Mouse (Mus musculus) embryonic facial prominence, embryonic 10.5 days (tissue): Measurements from ENCODE around the gene Crtap. TPM values are rescaled to one million over a fixed set of nuclear protein-coding genes. Genes with fewer than 3 reads are reported as not detected.
"Not testable (repeated sequence)": the region's sequence is repeated elsewhere in the genome, so short reads cannot be mapped to it uniquely, and the experiment has no call there.

ENCODE experiments used
- DNase-seq: peaks from one replicate; pipeline ENCODE4 v3.0.0-alpha.2; 2017; ENCODE audit warnings: low spot score
- H3K27ac ChIP-seq: fragments of 300-500 bp; sonication (generic); replicated peaks from 2 replicates; pipeline ENCODE4 v1.5.1; 2016; ENCODE audit warnings: mild to moderate bottlenecking
- H3K27me3 ChIP-seq: fragments of 300-500 bp; sonication (generic); replicated peaks from 2 replicates; pipeline ENCODE4 v1.6.1; 2016; ENCODE audit warnings: low read depth, mild to moderate bottlenecking; ENCODE audit not compliant: poor library complexity, severe bottlenecking
- H3K36me3 ChIP-seq: fragments of 300-500 bp; sonication (generic); replicated peaks from 2 replicates; pipeline ENCODE4 v1.6.1; 2016; ENCODE audit warnings: mild to moderate bottlenecking, moderate library complexity
- H3K4me1 ChIP-seq: fragments of 300-500 bp; sonication (generic); 2 replicates; pipeline ENCODE4 v1.6.1; 2016
- H3K4me3 ChIP-seq: fragments of 300-500 bp; sonication (generic); 2 replicates; pipeline ENCODE4 v1.5.1; 2016; ENCODE audit warnings: mild to moderate bottlenecking, moderate library complexity
- H3K9me3 ChIP-seq: fragments of 300-500 bp; sonication (generic); 2 replicates; pipeline ENCODE4 v1.6.1; 2016; ENCODE audit warnings: mild to moderate bottlenecking
- WGBS: fragments of 180-500 bp; shearing (Covaris S2); methylation state at CpG from one replicate; pipeline ENCODE4 v1.1.7; 2016; 5-methylcytosine and 5-hydroxymethylcytosine counted together
- polyA plus RNA-seq: library from polyadenylated mRNA; unstranded; fragments of >200 nt; fragmentation: Nextera tagmentation; extraction: Ambion mirVana; gene quantifications from 2 replicates; pipeline ENCODE4 v1.2.1, GENCODE M21; 2016

Gene Crtap
- polyA plus RNA-seq, 1 experiment from 2014 or later = 52.2 TPM

- WGBS = 74% methylated on average over 8 of the region's 8 CpGs
- peak; percentile 25 for DNase-seq
- H3K27ac ChIP-seq = 0 out of 2 replicates have a peak overlapping the region, but pooled peaks have one; percentile 91
Observed at GRCm38 (mm10) chr9:114389371-114389904, 1.0 kb downstream of the Crtap start.

DNA sequence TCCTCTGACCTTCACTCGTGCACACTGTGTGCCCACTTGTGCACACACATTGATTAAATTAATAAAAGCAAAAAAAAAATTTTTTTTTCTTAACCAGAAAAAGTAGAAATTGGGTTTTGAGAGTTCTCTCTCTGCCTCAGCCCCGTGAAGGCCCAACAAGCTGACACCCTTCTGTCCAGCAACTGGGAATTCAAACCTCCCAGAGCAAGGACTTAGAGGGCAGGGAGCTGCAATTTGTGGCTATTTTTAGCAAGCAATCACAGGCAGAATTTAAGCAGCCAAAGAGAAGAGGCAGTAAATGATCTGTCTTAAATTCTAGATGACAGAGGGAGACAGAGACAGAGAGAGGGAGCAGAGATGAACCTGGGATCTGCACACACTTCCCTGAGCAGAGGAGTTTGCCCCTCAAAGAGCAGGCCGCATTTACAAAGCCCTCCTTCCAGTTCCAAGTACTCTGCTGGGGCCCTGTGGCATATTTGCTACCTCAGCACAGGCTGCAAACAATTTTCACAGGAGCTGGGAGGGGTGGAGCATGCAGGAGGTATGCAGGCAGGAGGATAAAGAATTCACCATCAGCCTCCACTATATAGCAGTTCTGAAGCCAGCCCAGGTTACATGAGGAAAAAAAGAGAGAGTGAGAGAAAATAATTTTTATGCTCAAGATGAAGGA is 1.6 kb downstream of the Crtap start:
- Histone ChIP-seq H3K27ac (peak overlapping the region; percentile 51; the same call in 1 of the 2 replicates), H3K27me3 (no peaks in the 10 kb centered on the region), H3K4me3 (peak overlapping the region; percentile 88; the same call in 1 of the 2 replicates), H3K36me3 (peaks cover 22% of the 10 kb centered on the region), H3K4me1 (peaks cover 30% of the 10 kb centered on the region), H3K9me3 (no peaks in the 10 kb centered on the region)
- WGBS = 65% methylated on average over 3 of the region's 3 CpGs
- peak; percentile 36 for DNase-seq

More at GRCm38 (mm10) chr9:114389371-114389904, 1.0 kb downstream of the Crtap start:
- H3K27me3 ChIP-seq = no peaks in the 10 kb centered on the region
- H3K4me1 ChIP-seq = peaks cover 30% of the 10 kb centered on the region
- H3K4me3 ChIP-seq = peak overlapping the region; percentile 88
- H3K36me3 ChIP-seq = peaks cover 16% of the 10 kb centered on the region
- H3K9me3 ChIP-seq = no peaks in the 10 kb centered on the region

DNA sequence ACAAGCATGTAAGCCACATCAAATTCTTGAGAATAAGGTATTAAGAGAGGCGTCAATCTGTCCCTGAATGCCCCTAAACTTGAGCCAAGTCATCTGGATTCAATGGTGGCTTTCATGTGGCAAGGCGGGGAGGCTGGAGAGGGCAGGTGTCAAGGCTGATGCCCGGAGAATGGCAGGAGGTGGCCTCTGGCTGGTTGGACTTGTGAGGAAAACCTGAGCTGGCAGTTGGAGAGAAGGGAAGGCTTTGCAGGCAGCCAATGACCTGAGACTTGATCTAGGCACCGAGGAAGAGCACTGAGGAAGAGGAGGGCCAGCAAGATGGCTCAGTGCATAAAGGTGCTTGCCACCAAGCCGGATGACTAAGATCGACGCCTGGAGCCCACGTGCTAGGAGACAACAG is 2.2 kb downstream of the Crtap start:
- DNase-seq = no peak
- Histone ChIP-seq H3K4me1 (peaks cover 30% of the 10 kb centered on the region), H3K4me3 (no peak overlapping the region), H3K27ac (0 out of 2 replicates have a peak overlapping the region, but pooled peaks have one; percentile 51), H3K9me3 (no peaks in the 10 kb centered on the region), H3K27me3 (no peaks in the 10 kb centered on the region), H3K36me3 (peaks cover 25% of the 10 kb centered on the region)
- 82% methylated on average over 8 of the region's 8 CpGs for WGBS

DNA sequence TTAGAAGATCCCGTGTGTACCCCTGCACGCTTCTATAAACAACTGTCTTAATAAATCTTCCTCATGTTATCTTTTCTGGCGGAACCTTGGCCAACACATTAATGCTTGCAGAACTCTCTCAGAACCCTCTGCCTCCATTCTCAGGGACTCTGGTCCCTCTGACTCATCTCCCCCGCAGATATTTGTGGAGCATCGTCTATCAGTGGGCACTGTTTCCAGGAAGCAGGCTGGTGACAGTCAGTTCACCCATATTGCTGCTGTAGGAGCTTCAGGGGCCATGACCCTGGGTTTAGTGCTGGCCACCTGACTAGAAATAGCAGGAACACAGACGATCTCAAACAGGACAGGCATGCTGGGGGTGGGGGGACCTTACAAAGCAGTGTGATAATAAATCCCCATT is 3.4 kb downstream of the Crtap start:
- H3K36me3 ChIP-seq = peaks cover 30% of the 10 kb centered on the region
- WGBS = 81% methylated on average over 6 of the region's 6 CpGs
- H3K27ac ChIP-seq = no peak overlapping the region
- H3K4me1 ChIP-seq = peaks cover 30% of the 10 kb centered on the region
- DNase-seq = no peak
- H3K9me3 ChIP-seq = no peaks in the 10 kb centered on the region
- no peaks in the 10 kb centered on the region for H3K27me3 ChIP-seq
- no peak overlapping the region for H3K4me3 ChIP-seq

- H3K27me3 ChIP-seq = no peaks in the 10 kb centered on the region
- no peak overlapping the region for H3K27ac ChIP-seq
- no peaks in the 10 kb centered on the region for H3K9me3 ChIP-seq
- no peak overlapping the region for H3K4me3 ChIP-seq
- peaks cover 22% of the 10 kb centered on the region for H3K4me1 ChIP-seq
- peaks cover 31% of the 10 kb centered on the region for H3K36me3 ChIP-seq
- 96% methylated on average over 10 of the region's 10 CpGs for WGBS
- DNase-seq = no peak
Observed at GRCm38 (mm10) chr9:114385160-114385559, 5.3 kb downstream of the Crtap start.

DNA sequence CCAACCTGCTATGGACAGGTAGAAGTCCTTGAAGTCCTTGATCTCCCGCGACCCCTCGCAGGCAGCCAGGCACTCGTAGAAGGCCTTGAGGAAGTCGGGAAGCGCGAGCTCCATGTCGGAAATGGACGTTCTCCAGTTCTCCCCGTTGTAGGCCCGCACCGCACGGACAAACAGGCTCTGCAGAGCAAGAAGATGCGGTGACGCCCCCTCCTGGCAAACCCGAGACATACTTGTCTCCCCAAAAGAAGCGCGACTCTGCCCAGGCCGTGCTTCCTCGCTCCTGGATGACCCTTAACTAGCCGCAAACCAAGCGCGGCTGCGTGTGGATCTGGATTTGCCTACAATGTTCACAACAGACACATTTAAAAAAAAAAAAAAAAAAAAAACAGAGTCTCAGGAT is 5.8 kb downstream of the Crtap start:
- Histone ChIP-seq H3K36me3 (peaks cover 35% of the 10 kb centered on the region), H3K9me3 (no peaks in the 10 kb centered on the region), H3K27ac (no peak overlapping the region), H3K27me3 (no peaks in the 10 kb centered on the region), H3K4me3 (no peak overlapping the region), H3K4me1 (peaks cover 17% of the 10 kb centered on the region)
- WGBS = 89% methylated on average over 24 of the region's 24 CpGs
- no peak for DNase-seq

DNA sequence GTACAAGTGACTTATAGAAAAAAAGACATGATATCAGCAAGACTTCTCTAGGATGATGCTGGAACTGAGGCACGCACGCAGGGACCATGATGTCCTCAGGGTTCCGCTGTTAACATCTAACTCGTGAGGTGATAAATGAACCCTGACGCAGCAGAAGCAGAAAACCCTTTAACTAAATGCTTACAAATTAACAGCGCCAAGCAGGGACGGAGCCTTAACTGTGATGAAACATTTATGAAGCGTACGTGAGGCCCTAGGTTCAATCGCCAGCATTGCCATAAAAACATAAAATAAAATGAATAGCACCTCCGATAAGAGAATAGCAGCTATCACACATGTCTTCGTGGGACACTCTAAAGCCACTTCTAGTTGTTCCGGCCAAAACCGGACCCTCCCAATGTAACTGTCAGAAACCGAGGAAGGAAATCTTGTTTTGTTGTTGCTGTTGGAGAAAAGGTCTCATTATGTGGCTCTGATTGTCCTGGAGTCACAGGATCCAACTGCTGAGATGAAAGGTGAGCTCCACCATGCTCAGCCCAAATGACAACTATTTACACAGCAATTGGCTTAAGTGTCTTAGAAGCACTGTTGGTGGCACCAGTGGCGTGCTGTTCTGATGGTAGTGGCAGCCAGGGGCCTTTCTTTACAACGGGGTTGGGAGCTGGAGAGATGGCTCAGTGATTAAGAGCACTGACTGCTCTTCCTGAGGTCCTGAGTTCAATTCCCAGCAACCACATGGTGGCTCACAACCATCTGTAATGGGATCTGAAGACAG is 7.4 kb downstream of the Crtap start:
- H3K9me3 ChIP-seq = no peaks in the 10 kb centered on the region
- no peak overlapping the region for H3K27ac ChIP-seq
- H3K4me3 ChIP-seq = no peak overlapping the region
- H3K4me1 ChIP-seq = peaks cover 3% of the 10 kb centered on the region
- H3K27me3 ChIP-seq = no peaks in the 10 kb centered on the region
- no peak for DNase-seq
- WGBS = 88% methylated on average over 17 of the region's 17 CpGs
- H3K36me3 ChIP-seq = peaks cover 44% of the 10 kb centered on the region

DNA sequence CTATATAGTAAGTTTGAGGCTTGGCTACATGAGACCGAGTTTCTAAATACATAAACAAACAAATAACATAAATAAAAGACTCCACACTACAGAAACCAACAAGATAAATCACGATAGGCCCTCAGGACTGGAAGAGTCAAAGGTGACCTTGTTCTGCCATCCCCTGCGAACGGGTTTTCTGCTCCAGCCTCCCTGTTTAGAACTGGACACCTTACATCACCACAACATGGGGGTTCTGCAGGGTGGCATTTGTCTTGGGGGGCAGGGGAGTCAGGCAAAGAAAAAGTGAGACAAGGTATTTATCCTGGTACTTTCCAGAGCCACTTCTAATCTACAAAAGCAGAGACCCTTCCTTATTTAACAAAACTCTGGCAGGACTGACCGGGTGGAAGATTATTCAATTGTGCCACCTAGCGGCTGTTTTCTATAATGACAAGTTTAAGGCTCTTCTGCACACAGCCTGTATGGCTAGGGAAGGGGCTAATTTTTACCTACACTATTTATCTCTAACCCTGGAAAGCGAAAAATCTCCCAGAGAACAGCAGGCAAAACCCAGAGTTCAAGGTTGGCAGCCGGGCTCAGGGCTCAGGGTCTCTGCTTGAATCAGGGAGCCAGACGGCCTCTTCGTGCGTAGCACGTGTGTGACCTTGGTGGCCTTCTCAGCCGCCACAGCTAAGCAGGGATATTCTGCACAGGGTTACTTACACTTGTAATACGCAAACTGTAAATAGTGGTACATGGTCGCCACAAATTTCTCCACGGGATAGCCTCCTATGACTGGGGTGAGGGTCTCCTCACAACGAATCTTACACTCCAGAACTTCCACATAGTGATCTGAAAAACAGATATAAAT is 9.4 kb downstream of the Crtap start:
- H3K36me3 ChIP-seq = peaks cover 62% of the 10 kb centered on the region
- H3K9me3 ChIP-seq = no peaks in the 10 kb centered on the region
- no peaks in the 10 kb centered on the region for H3K27me3 ChIP-seq
- no peaks in the 10 kb centered on the region for H3K4me1 ChIP-seq
- no peak overlapping the region for H3K27ac ChIP-seq
- WGBS = 69% methylated on average over 17 of the region's 17 CpGs
- no peak overlapping the region for H3K4me3 ChIP-seq
- peak; percentile 46 for DNase-seq

DNA sequence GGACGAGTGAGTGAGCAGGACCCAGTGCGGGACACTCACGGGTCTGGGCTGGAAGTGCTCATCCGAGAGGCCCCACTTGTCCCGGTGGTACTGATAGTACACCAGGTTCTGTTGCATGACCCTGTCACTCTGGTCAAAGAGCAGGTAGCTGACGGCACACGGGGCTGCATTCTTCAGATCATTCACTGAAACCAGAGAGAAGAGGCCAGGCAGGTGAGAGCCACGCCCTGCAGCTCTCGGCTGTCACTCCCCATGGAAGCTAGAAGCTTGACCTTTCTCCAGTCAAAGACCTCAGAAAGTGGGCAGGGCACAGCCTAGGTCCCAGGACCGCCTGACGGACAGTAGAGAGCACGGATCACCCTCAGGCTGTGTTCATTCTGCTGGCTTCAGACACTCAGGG is 10.6 kb downstream of the Crtap start:
- DNase-seq = no peak
- Histone ChIP-seq H3K27me3 (no peaks in the 10 kb centered on the region), H3K9me3 (no peaks in the 10 kb centered on the region), H3K27ac (no peak overlapping the region), H3K36me3 (peaks cover 60% of the 10 kb centered on the region), H3K4me1 (no peaks in the 10 kb centered on the region), H3K4me3 (no peak overlapping the region)
- 83% methylated on average over 12 of the region's 12 CpGs for WGBS

DNA sequence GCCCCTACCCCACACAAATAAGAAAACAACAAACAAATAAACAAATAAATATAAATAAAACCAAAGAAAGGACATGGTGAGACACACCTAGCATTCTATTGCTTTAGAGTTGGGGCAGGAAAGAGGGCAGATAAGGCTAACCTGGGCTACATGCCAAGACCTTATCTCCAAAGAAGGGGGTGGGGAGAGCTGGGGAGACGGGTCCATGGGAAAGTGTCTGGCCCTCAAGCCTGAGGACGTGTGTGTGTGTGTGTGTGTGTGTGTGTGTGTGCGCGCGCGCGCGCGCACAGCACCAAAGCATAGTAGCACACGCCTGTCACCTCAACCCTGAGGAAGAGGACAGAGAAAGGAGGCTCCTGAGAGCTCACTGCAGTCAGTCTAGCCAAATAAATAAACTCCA is 13.3 kb downstream of the Crtap start:
- WGBS = 97% methylated on average over 10 of the region's 10 CpGs
- H3K4me3 ChIP-seq = no peak overlapping the region
- no peaks in the 10 kb centered on the region for H3K27me3 ChIP-seq
- H3K9me3 ChIP-seq = no peaks in the 10 kb centered on the region
- no peaks in the 10 kb centered on the region for H3K4me1 ChIP-seq
- DNase-seq = no peak
- no peak overlapping the region for H3K27ac ChIP-seq
- H3K36me3 ChIP-seq = peaks cover 51% of the 10 kb centered on the region

DNA sequence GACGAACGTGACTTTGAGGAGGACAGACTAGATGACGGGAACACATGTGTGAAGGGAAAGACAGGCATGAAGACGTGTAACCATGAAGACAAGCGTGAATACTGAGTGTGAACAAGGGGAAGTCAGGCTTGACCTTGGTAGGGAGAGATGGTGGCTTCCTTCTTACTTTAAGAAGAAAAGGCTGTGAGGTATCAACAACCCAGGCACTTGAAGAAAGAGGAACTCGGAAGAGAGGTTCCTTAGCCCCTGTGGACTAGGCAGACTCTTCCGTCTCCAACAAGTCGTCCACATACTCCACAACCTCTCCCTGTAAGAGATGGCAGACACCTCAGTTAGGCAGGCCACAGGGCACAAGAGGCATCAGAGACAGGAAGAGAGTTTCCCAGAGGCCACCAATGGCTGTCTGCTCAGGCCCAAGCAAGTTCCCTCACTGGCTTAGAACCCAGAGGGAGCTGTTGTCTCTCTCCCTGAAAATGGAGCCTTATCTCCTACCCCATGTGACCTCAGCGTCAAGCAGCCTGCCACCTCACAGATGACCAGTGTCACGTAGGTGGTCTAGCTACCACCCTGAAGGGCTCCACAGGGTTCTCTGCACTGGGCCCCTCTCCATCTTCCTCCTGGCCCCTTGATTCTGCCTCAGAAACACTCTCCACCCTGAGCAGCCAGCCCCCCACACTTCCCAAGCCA is 15.1 kb downstream of the Crtap start:
- H3K36me3 ChIP-seq = peaks cover 51% of the 10 kb centered on the region
- H3K4me1 ChIP-seq = no peaks in the 10 kb centered on the region
- H3K27ac ChIP-seq = no peak overlapping the region
- 90% methylated on average over 10 of the region's 10 CpGs for whole genome bisulfite sequencing
- DNase-seq = no peak
- H3K27me3 ChIP-seq = no peaks in the 10 kb centered on the region
- no peak overlapping the region for H3K4me3 ChIP-seq
- H3K9me3 ChIP-seq = no peaks in the 10 kb centered on the region

DNA sequence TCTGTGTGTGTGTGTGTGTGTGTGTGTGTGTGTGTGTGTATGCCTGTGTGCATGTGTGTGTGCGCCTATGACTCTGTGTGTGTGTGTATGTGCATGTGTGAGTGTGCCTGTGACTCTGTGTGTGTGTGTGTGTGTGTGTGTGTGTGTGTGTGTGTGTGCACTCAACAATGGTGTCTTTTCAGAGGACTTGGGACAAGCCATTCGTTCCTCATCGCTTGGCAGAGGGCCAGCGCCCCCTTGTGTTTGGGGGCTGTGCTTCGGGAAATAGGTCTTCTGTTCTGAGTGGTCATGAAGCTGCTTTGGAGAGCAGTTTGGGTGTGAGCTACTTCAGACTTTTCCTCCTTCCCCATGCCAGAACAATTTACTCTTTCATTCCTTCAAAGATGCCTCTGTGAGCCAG is 18.8 kb downstream of the Crtap start:
- Histone ChIP-seq H3K36me3 (peaks cover 25% of the 10 kb centered on the region), H3K27me3 (peaks cover 29% of the 10 kb centered on the region)
- H3K4me3 ChIP-seq, DNase-seq, H3K4me1 ChIP-seq, H3K27ac ChIP-seq, H3K9me3 ChIP-seq: not testable (repeated sequence)
- 29% methylated on average over 5 of the region's 5 CpGs for WGBS
